Mouse (Mus musculus) testis, adult 2 months (tissue): ENCODE results near the gene Snupn. TPM values are rescaled to one million over a fixed set of nuclear protein-coding genes. Genes with fewer than 3 reads are reported as not detected.

Experiments used
- H3K27ac ChIP-seq: fragments of 200-500 bp; 2 replicates; pipeline ENCODE4 v1.5.1; 2012; ENCODE audit warnings: low read depth, low read length; ENCODE audit not compliant: control insufficient read depth, insufficient read depth
- H3K27me3 ChIP-seq: fragments of 200-500 bp; 2 replicates; pipeline ENCODE4 v1.6.1; 2012; ENCODE audit warnings: mild to moderate bottlenecking, low read length, moderate library complexity; ENCODE audit not compliant: control insufficient read depth, insufficient read depth
- H3K36me3 ChIP-seq: fragments of 200-500 bp; 2 replicates; pipeline ENCODE4 v1.6.1; 2012; ENCODE audit warnings: mild to moderate bottlenecking, low read length; ENCODE audit not compliant: control insufficient read depth, insufficient read depth
- H3K4me1 ChIP-seq: fragments of 200-500 bp; 2 replicates; pipeline ENCODE4 v1.6.1; 2012; ENCODE audit warnings: low read length; ENCODE audit not compliant: control insufficient read depth, insufficient read depth
- H3K4me3 ChIP-seq: fragments of 200-500 bp; 2 replicates; pipeline ENCODE4 v1.5.1; 2012; ENCODE audit warnings: low read depth, mild to moderate bottlenecking, low read length, moderate library complexity, mixed read lengths; ENCODE audit not compliant: control insufficient read depth
- CTCF ChIP-seq: fragments of 200-500 bp; IDR thresholded peaks from 2 replicates; pipeline ENCODE4 v1.5.1; 2012; ENCODE audit warnings: low read depth, mild to moderate bottlenecking, inconsistent platforms, low read length, moderate library complexity; ENCODE audit not compliant: control insufficient read depth, insufficient read depth, insufficient replicate concordance
- POLR2A ChIP-seq: fragments of 200-500 bp; IDR thresholded peaks from 2 replicates; pipeline ENCODE4 v1.6.1; 2012; ENCODE audit warnings: low read depth, mild to moderate bottlenecking, inconsistent platforms, low read length, moderate library complexity; ENCODE audit not compliant: control insufficient read depth
- polyA plus RNA-seq: library from polyadenylated mRNA; depleted of rRNA; stranded (reverse); fragments of >200 nt; gene quantifications from 2 replicates; pipeline ENCODE4 v1.2.3, GENCODE M21; 2012; rRNA removed

The Snupn gene
- polyA plus RNA-seq, 1 experiment = 14.1 TPM

DNA sequence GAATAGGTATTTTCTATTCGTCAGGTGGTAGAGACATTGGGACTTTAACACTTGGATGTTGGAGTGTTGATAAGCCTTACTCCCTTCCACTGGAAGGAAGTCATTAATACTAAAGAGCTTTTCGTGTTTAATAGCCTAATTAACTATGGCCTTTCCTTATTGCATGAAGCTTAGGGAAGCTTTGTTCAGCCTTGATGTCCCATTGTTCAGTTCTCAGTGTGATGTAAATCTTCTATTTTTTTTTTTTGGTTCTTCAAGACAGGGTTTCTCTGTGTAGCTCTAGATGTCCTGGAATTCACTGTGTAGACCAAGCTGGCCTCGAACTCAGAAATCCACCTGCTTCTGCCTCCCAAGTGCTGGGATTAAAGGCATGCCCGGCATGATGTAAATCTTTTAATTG lies 62.2 kb downstream of the Snupn start:
- H3K27me3 ChIP-seq = no peaks in the 10 kb centered on the region

DNA sequence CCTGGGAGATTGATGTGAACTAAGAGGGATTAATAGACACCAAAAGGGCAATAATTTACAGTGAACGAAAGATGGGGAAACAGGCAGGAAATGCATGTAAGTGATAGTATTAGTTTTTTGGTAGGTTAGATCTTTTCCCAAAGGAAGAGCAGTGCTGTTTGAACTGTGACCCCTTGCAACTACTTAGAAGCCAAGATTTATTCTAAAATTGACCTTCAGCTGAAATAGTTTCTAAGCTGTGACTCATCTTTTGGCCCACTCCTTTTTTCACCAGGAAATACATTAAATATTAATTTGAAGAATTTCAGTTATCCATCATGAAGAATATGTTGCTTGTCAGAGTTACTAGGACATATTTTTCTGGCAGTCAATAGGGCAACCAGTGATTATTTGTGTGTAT lies 63.1 kb downstream of the Snupn start:
- H3K4me3 ChIP-seq = no peak overlapping the region
- no peaks in the 10 kb centered on the region for H3K4me1 ChIP-seq
- no peak overlapping the region for H3K27ac ChIP-seq
- no peak for TF ChIP-seq POLR2A
- no peak for TF ChIP-seq CTCF
- H3K27me3 ChIP-seq = no peaks in the 10 kb centered on the region
- no peaks in the 10 kb centered on the region for H3K36me3 ChIP-seq

More for the DNA sequence above, 62.2 kb downstream of the Snupn start:
- Histone ChIP-seq H3K27ac (no peak overlapping the region), H3K36me3 (no peaks in the 10 kb centered on the region), H3K4me1 (no peaks in the 10 kb centered on the region), H3K4me3 (no peak overlapping the region)
- TF ChIP-seq CTCF (no peak), POLR2A (no peak)

DNA sequence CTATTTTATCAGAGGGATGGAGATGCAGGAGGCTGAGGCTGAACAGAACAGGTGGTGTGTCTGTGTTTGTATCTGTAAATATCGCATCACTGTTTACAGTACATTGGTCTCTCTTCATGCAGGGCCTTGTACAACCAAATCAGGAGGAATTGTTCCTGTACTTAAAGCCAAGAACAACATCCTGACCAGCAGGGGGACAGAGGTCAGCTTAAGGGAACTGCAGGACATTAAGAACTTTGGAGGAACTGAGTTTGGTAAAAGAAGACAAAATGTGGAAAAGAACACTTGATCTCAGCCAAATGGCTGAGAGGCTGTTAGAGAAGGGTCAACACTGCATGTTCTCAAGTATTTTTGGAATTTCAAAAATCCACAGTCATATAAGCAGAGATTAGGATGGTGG lies 64.1 kb downstream of the Snupn start:
- Histone ChIP-seq H3K27ac (no peak overlapping the region), H3K36me3 (no peaks in the 10 kb centered on the region), H3K4me1 (no peaks in the 10 kb centered on the region), H3K4me3 (no peak overlapping the region), H3K27me3 (no peaks in the 10 kb centered on the region)
- no peak for TF ChIP-seq CTCF
- TF ChIP-seq POLR2A = no peak

DNA sequence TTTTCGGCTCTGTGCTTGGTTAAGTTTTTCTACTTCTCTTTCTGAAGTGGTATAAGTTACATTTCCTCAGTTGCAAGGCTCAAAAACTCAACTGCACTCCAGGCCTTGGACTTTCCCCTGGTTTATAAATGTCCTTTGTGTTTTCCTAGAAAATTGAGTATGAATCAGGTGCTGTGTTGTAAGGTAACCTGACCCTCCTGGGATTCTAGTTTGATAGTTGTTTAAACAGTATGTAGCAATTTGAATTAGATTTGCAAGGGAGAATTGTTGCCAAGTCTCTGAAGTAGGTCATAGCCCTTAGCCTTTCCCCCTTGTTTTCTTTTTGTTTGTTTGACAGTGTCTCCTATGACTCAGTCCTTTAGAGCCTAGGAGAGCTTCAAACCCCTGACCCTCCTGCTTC lies 67.0 kb downstream of the Snupn start:
- Histone ChIP-seq H3K4me1 (no peaks in the 10 kb centered on the region), H3K36me3 (no peaks in the 10 kb centered on the region), H3K27ac (no peak overlapping the region), H3K4me3 (no peak overlapping the region), H3K27me3 (no peaks in the 10 kb centered on the region)
- TF ChIP-seq POLR2A (no peak), CTCF (no peak)

DNA sequence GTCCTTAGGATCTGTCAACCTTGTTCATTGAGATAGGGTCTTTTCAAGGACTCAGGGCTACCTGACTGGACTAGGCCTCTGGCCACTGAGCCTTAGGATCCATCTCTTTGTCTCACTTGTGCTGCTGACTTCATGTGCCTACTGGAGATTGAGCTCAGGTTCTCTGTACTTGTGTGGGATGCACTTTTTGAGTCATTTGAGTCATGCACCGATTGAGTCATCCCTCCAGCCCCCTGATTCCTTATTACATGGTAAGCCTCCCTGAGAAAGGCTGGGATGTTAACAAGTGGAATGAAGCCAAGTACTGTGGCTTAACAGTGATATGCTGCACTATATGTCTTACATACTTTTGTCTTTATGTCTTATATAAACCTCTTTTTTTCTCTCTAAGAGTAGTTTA lies 81.1 kb downstream of the Snupn start:
- Histone ChIP-seq H3K36me3 (no peaks in the 10 kb centered on the region; the same call in 1 of the 2 replicates), H3K27me3 (no peaks in the 10 kb centered on the region), H3K4me3 (no peak overlapping the region), H3K4me1 (no peaks in the 10 kb centered on the region), H3K27ac (no peak overlapping the region)
- TF ChIP-seq POLR2A (no peak), CTCF (no peak)

Other genes with a start within 250 kb of the Snupn start
- 6.8 and 7.3 TPM in 2 replicates for gene Lingo1, start 154.4 kb upstream of the Snupn start, polyA plus RNA-seq
- 293 and 304 TPM in 2 replicates for gene Odf3l1, start 86.2 kb upstream of the Snupn start, polyA plus RNA-seq
- gene Cspg4, start 85.8 kb upstream of the Snupn start, polyA plus RNA-seq = 1.1 and 1.2 TPM in 2 replicates
- 5.2 and 7.0 TPM in 2 replicates for gene Snx33, start 22.5 kb upstream of the Snupn start, polyA plus RNA-seq
- gene Imp3, start 13.4 kb upstream of the Snupn start, polyA plus RNA-seq = 42.3 and 44.2 TPM in 2 replicates
- gene Ptpn9, start 44.0 kb downstream of the Snupn start, polyA plus RNA-seq = 21.9 and 22.0 TPM in 2 replicates
- gene Sin3a, start 121.2 kb downstream of the Snupn start, polyA plus RNA-seq = 86.9 and 99.2 TPM in 2 replicates
- 192 and 208 TPM in 2 replicates for gene Man2c1, start 179.8 kb downstream of the Snupn start, polyA plus RNA-seq
- 0.54 and 0.57 TPM in 2 replicates for gene Neil1, start 197.4 kb downstream of the Snupn start, polyA plus RNA-seq
- 26.5 and 28.7 TPM in 2 replicates for gene Commd4, start 207.5 kb downstream of the Snupn start, polyA plus RNA-seq